Mouse (Mus musculus) heart, embryonic 14.5 days (tissue): ENCODE measurements around the gene Sugt1. TPM values are rescaled to one million over a fixed set of nuclear protein-coding genes. Genes with fewer than 3 reads are reported as not detected.
A peak's percentile ranks its signal among the peaks of the same experiment; 100 is the strongest.

Source experiments
- ATAC-seq: fragments of 200-750 bp; cut with Nextera tagmentation; 2 replicates; pipeline ENCODE4 v1.8.0; 2017; ENCODE audit warnings: low read depth, moderate TSS enrichment; ENCODE audit not compliant: insufficient number of reproducible peaks, insufficient read depth, low FRiP score
- H3K27ac ChIP-seq, 2 experiments: fragments of 200-500 bp in 1 of 2; fragments of 300-500 bp in 1 of 2; sonication (generic) in 1 of 2; replicated peaks in 1 of 2; 2 replicates each; pipeline ENCODE4 v1.5.1; 2012 to 2014; ENCODE audit warnings: low read depth in 2 of 2, low read length in 2 of 2, control low read depth in 1 of 2, mild to moderate bottlenecking in 1 of 2, mixed read lengths in 1 of 2; ENCODE audit not compliant: control insufficient read depth in 1 of 2, insufficient read depth in 1 of 2
- H3K27me3 ChIP-seq: fragments of 300-500 bp; sonication (generic); 2 replicates; pipeline ENCODE4 v1.6.1; 2014; ENCODE audit warnings: mild to moderate bottlenecking, low read length, control low read depth; ENCODE audit not compliant: control insufficient read depth, insufficient read depth
- H3K36me3 ChIP-seq: fragments of 300-500 bp; sonication (generic); 2 replicates; pipeline ENCODE4 v1.6.1; 2014; ENCODE audit warnings: mild to moderate bottlenecking, control low read depth, low read length, mixed read lengths; ENCODE audit not compliant: control insufficient read depth, insufficient read depth
- H3K4me1 ChIP-seq, 2 experiments: fragments of 200-500 bp in 1 of 2; fragments of 300-500 bp in 1 of 2; sonication (generic) in 1 of 2; 2 replicates each; pipeline ENCODE4 v1.6.1; 2012 to 2014; ENCODE audit warnings: low read length in 2 of 2, control low read depth in 1 of 2, mixed read lengths in 1 of 2; ENCODE audit not compliant: control insufficient read depth in 2 of 2, insufficient read depth in 2 of 2
- H3K4me2 ChIP-seq: fragments of 300-500 bp; sonication (generic); 2 replicates; pipeline ENCODE4 v1.6.1; 2014; ENCODE audit warnings: mild to moderate bottlenecking, low read length
- H3K4me3 ChIP-seq, 2 experiments: fragments of 200-500 bp in 1 of 2; fragments of 300-500 bp in 1 of 2; sonication (generic) in 1 of 2; 2 replicates each; pipeline ENCODE4 v1.5.1; 2012 to 2014; ENCODE audit warnings: low read length in 2 of 2, mild to moderate bottlenecking in 2 of 2, control low read depth in 1 of 2, low read depth in 1 of 2, moderate library complexity in 1 of 2; ENCODE audit not compliant: control insufficient read depth in 1 of 2, insufficient read depth in 1 of 2
- H3K9ac ChIP-seq: fragments of 300-500 bp; sonication (generic); 2 replicates; pipeline ENCODE4 v1.6.1; 2014; ENCODE audit warnings: mild to moderate bottlenecking, low read length
- H3K9me3 ChIP-seq: fragments of 300-500 bp; sonication (generic); 2 replicates; pipeline ENCODE4 v1.6.1; 2016; ENCODE audit warnings: low read length, control low read depth; ENCODE audit not compliant: control insufficient read depth
- WGBS: fragments of 180-500 bp; shearing (Covaris S2); extraction: QIAGEN DNeasy Blood & Tissue Kit; methylation state at CpG from one replicate; pipeline ENCODE4 v1.1.7; 2014; 5-methylcytosine and 5-hydroxymethylcytosine counted together
- microRNA-seq: library from miRNA; unstranded; fragments of <30 nt; microRNA quantifications from one replicate; pipeline ENCODE4, GENCODE M21; 2016
- polyA plus RNA-seq: library from polyadenylated mRNA; unstranded; fragments of >200 nt; fragmentation: Nextera tagmentation; extraction: Ambion mirVana; gene quantifications from 2 replicates; pipeline ENCODE4 v1.2.1, GENCODE M21; 2014

Gene Sugt1
- polyA plus RNA-seq, 1 experiment from 2014 or later, result 122 TPM

DNA sequence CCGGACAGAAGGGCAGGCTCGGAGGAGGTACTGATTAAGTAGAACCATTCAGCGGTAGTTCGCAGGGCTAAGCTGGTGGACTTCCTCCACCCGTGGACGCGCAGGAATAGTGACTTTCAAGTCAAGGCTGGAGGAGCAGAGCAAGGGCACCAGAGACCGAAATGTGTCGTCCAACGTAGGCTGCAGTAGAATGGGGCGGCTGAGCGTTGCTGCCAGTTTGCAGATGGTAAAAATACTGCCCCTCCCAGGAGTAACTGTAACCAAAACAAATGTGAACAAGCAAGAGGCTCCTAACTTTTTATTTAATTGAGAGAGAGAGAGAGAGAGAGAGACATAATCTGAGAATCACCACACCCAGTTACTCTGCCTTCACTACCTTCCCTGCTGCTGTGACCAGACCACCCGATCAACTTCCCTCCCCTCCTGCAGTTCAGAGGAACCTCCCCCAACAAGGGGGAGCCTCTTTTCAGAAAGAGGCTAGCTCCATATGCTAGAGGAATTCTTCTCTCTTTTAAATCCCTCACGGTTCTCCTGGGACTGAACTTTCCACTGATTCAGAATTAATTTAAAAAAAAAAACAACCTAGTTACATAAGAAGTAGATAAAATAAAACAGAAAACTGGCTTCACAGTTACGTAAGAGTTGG lies 89.7 kb downstream of the Sugt1 start:
- no peak for ATAC-seq
- no peaks in the 10 kb centered on the region for H3K36me3 ChIP-seq
- H3K27me3 ChIP-seq, result no peaks in the 10 kb centered on the region
- no peak overlapping the region for H3K27ac ChIP-seq
- no peaks in the 10 kb centered on the region for H3K9me3 ChIP-seq
- peak overlapping the region; percentile 21; the same call in 1 of the 2 replicates for H3K9ac ChIP-seq
- H3K4me2 ChIP-seq, result peak overlapping the region; percentile 48
- 42% methylated on average over 15 of the region's 15 CpGs for WGBS
- H3K4me1 ChIP-seq, result peaks cover 2 to 7% of the 10 kb centered on the region in 2 experiments; a peak in 3 of 4 replicates
- H3K4me3 ChIP-seq, result peak overlapping the region in 1 of 2 experiments; percentile 9; a peak in 1 of 4 replicates

DNA sequence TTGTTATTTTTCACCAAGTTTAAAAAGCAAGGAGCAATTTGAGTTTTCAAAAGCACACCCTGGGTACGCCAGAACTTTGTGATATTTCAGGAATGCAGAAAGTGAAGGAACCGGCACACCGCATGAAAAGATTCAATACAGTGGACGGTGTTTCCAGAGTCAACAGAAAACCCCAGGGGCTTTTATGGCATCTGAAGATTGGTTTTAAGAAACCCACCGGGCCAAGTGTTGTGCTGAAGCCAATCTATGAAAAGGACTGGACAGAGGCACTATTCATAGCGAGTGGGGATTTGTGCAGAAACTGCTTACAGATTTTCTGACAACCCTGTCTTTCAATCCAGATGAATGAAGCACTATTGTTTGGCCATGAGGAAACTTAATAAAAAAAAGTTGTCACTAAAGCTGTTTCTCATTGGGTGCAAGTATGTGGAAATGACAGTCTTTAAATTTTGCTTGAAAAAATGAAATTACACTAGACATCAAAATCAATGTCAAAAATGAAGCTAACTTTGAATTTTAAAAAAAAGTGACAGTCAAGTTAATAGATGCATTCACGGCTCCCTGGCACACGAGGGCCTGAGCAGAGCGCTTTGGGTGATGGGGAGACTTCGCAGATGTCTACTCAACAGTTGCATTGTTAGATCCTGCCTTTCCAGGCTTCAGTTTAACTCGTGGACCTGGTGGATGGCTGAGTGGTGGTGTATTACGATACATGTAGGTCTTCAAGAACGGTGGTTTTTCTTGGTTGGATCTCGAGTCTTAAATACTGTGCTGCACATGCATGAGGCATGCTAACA lies 90.6 kb downstream of the Sugt1 start:
- peaks cover 2% of the 10 kb centered on the region in 2 experiments; a peak in 3 of 4 replicates for H3K4me1 ChIP-seq
- H3K9ac ChIP-seq, result no peak overlapping the region
- no peak for ATAC-seq
- H3K9me3 ChIP-seq, result no peaks in the 10 kb centered on the region
- H3K36me3 ChIP-seq, result no peaks in the 10 kb centered on the region
- no peak overlapping the region for H3K27ac ChIP-seq
- no peak overlapping the region; the same call in 1 of the 2 replicates for H3K4me2 ChIP-seq
- 64% methylated on average over 14 of the region's 14 CpGs for WGBS
- H3K4me3 ChIP-seq, result no peak overlapping the region
- H3K27me3 ChIP-seq, result no peaks in the 10 kb centered on the region

DNA sequence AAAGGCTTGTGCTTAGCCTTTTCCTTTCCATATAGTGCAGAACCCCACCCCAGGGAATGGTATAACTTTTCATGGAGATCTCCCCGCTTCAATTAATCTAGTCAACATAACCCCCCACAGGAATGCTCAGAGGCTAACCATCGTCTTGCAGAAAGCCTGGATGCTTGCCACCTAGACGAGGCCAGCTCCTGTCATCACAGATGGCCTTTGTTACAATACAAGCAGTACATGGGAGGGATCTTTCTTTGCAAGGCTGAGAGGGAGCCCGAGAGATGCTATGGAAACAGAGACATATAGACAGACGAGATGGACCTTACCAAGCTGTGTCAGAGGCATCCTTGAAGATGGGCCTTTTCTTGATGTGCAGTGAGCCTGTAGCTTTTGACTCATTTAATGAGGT lies 93.2 kb downstream of the Sugt1 start:
- H3K4me3 ChIP-seq, result no peak overlapping the region
- peaks cover 0 to 2% of the 10 kb centered on the region in 2 experiments; a peak in 1 of 4 replicates for H3K4me1 ChIP-seq
- no peak overlapping the region for H3K4me2 ChIP-seq
- no peak overlapping the region for H3K9ac ChIP-seq
- WGBS, result 48% methylated on average over 5 of the region's 5 CpGs
- ATAC-seq, result no peak
- H3K27ac ChIP-seq, result no peak overlapping the region
- no peaks in the 10 kb centered on the region for H3K36me3 ChIP-seq
- H3K27me3 ChIP-seq, result no peaks in the 10 kb centered on the region
- no peaks in the 10 kb centered on the region for H3K9me3 ChIP-seq

Small RNAs within 50 kb of the gene (microRNA-seq; reads per million reads assigned to microRNA genes)
- gene Gm27857, result not detected

Other genes with a start within 250 kb of the Sugt1 start
- 21.7 and 22.1 TPM in 2 replicates for gene Naa16, start 196.9 kb upstream of the Sugt1 start, polyA plus RNA-seq
- 9.9 and 10.9 TPM in 2 replicates for gene Mtrf1, start 189.9 kb upstream of the Sugt1 start, polyA plus RNA-seq
- 9.4 and 10.8 TPM in 2 replicates for gene Kbtbd7, start 161.2 kb upstream of the Sugt1 start, polyA plus RNA-seq
- gene Kbtbd6, start 135.9 kb upstream of the Sugt1 start, polyA plus RNA-seq, result 1.4 and 1.7 TPM in 2 replicates
- 11.0 and 12.0 TPM in 2 replicates for gene Elf1, start 106.5 kb upstream of the Sugt1 start, polyA plus RNA-seq
- gene Wbp4, start 106.2 kb upstream of the Sugt1 start, polyA plus RNA-seq, result 27.0 and 29.2 TPM in 2 replicates
- 2.5 and 3.8 TPM in 2 replicates for gene Cnmd, start 74.5 kb downstream of the Sugt1 start, polyA plus RNA-seq
- gene Pcdh8, start 183.6 kb downstream of the Sugt1 start, polyA plus RNA-seq, result 0.12 TPM in 1 of 2 replicates, not detected in the other